Mouse (Mus musculus): ENCODE data around the gene Cfap97d1. TPM values are rescaled to one million over a fixed set of nuclear protein-coding genes. Genes with fewer than 3 reads are reported as not detected.

Gene Cfap97d1
- total and polyA plus RNA-seq, 3 experiments, result not detected

DNA sequence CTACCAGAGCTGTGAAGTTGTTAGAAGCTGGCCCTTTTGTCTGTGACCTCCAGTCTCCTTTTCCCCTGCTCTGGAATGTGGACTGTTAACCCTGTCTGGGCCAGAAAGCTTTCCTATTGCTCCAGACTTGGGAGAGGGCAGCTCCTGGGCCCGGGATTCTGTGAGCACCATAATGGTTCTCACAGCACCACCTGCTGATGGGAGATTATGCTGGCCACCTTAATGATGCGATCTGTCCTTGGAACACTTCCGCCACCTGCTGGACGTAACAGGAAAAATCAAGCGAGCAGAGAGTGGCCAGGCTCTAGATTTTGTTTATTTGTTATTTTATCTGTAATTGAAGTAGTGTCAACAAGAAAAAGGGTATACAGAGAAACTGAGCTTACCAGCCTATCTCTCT, 15.3 kb upstream of the Cfap97d1 start:
- TF ChIP-seq HCFC1 (IDR thresholded peaks at IDR 0.05; ENCODE audit: low read depth, low read length), result peak; percentile 39; the same call in 1 of the 2 replicates
- 0 out of 2 replicates have a peak, but pooled peaks have one; percentile 5 for TF ChIP-seq USF1 (IDR thresholded peaks at IDR 0.05; ENCODE audit: low read depth, low read length)
- TF ChIP-seq NELFE (IDR thresholded peaks at IDR 0.05; ENCODE audit: low read depth, low read length), result no peak
- 0 out of 2 replicates have a peak, but pooled peaks have one; percentile 50 for TF ChIP-seq TCF12 (IDR thresholded peaks at IDR 0.05; ENCODE audit: low read depth, low read length)
- TF ChIP-seq E2F4 (IDR thresholded peaks at IDR 0.05; ENCODE audit: borderline replicate concordance, low read depth, low read length), result no peak
- TF ChIP-seq BHLHE40 (IDR thresholded peaks at IDR 0.05; ENCODE audit: borderline replicate concordance, low read depth, low read length), result 0 out of 2 replicates have a peak, but pooled peaks have one; percentile 25
- TF ChIP-seq GABPA (IDR thresholded peaks at IDR 0.05; ENCODE audit: low read depth, low read length), result no peak
- TF ChIP-seq JUND (IDR thresholded peaks at IDR 0.05; ENCODE audit: low read depth, low read length), result 0 out of 2 replicates have a peak, but pooled peaks have one; percentile 32
- TF ChIP-seq ZNF384 (IDR thresholded peaks at IDR 0.05; ENCODE audit: low read depth, low read length), result peak; percentile 45
- TF ChIP-seq ZC3H11A (IDR thresholded peaks at IDR 0.05; ENCODE audit: low read depth, low read length), result peak; percentile 99
- TF ChIP-seq TBP (IDR thresholded peaks at IDR 0.05; ENCODE audit: low read depth, low read length), result peak; percentile 26; the same call in 1 of the 2 replicates
- TF ChIP-seq ELF1 (IDR thresholded peaks at IDR 0.05; ENCODE audit: low read depth, low read length), result 0 out of 2 replicates have a peak, but pooled peaks have one; percentile 15
- no peak for TF ChIP-seq MEF2A (IDR thresholded peaks at IDR 0.05; ENCODE audit: extremely low read depth, insufficient replicate concordance, low read depth, low read length, poor library complexity, severe bottlenecking)
- no peak for TF ChIP-seq ETS1 (IDR thresholded peaks at IDR 0.05; ENCODE audit: low read depth, low read length)
- 0 out of 2 replicates have a peak, but pooled peaks have one; percentile 31 for TF ChIP-seq GATA1 (IDR thresholded peaks at IDR 0.05; ENCODE audit: low read depth, low read length)
- peak; percentile 100 for TF ChIP-seq SMC3 (IDR thresholded peaks at IDR 0.05; ENCODE audit: low read depth, low read length)
- TF ChIP-seq POLR2AphosphoS5 (IDR thresholded peaks at IDR 0.05; ENCODE audit: borderline replicate concordance, low read depth, low read length), result no peak
- TF ChIP-seq RAD21 (IDR thresholded peaks at IDR 0.05; ENCODE audit: low read depth, low read length), result peak; percentile 100
- TF ChIP-seq CTCF (IDR thresholded peaks at IDR 0.05 in 2 of 3, conservative IDR thresholded peaks at IDR 0.05 in 1 of 3; ENCODE audit: control insufficient read depth in 1 of 3, insufficient read depth in 1 of 3, low read depth in 2 of 3, low read length in 3 of 3, poor library complexity in 1 of 3, severe bottlenecking in 1 of 3), result peak in 2 of 3 experiments; percentile 82 to 98
- DNase-seq (ENCODE audit: low read depth, low spot score), result peak; percentile 87
- Histone ChIP-seq H3K9ac (ENCODE audit: control insufficient read depth, low read depth, low read length, poor library complexity, severe bottlenecking) (no peak overlapping the region), H3K27ac (ENCODE audit: control insufficient read depth, low read depth, low read length) (no peak overlapping the region), H3K36me3 (ENCODE audit: control insufficient read depth in 1 of 2, insufficient read depth in 2 of 2, low read length in 2 of 2) (no peaks in the 10 kb centered on the region), H3K27me3 (ENCODE audit: control insufficient read depth in 1 of 2, insufficient read depth in 2 of 2, low read length in 2 of 2) (no peaks in the 10 kb centered on the region), H3K4me3 (ENCODE audit: control insufficient read depth in 1 of 2, insufficient read depth in 1 of 2, low read depth in 2 of 2, low read length in 2 of 2) (no peak overlapping the region), H3K9me3 (replicated peaks; ENCODE audit: insufficient read depth, low read length) (no peaks in the 10 kb centered on the region), H3K4me1 (ENCODE audit: control insufficient read depth in 1 of 2, insufficient read depth in 2 of 2, low read length in 2 of 2) (no peaks in the 10 kb centered on the region), H3K79me2 (ENCODE audit: control insufficient read depth, insufficient read depth, low read length, poor library complexity) (no peaks in the 10 kb centered on the region)

DNA sequence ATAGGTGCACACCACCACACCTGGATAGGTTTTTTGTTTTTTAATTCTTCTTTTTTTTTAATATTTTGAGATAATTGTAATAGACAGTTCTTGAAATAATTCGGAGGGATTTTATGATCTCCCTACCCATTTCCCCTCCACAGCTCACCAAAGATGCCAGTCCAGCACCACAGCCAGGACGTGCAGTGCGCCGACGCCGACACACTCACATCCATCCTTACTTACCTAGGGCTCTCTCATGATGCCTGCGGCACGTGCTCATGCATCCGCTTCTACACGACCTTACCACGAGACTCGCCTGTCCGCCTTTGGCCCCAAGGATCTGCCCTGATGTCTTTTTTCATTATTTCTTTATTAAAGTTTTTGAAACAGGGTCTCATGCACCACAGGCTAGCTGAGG, 14.2 kb upstream of the Cfap97d1 start:
- Histone ChIP-seq H3K27me3 (ENCODE audit: control insufficient read depth in 1 of 2, insufficient read depth in 2 of 2, low read length in 2 of 2) (no peaks in the 10 kb centered on the region), H3K9ac (ENCODE audit: control insufficient read depth, low read depth, low read length, poor library complexity, severe bottlenecking) (no peak overlapping the region), H3K36me3 (ENCODE audit: control insufficient read depth in 1 of 2, insufficient read depth in 2 of 2, low read length in 2 of 2) (no peaks in the 10 kb centered on the region), H3K27ac (ENCODE audit: control insufficient read depth, low read depth, low read length) (no peak overlapping the region), H3K9me3 (replicated peaks; ENCODE audit: insufficient read depth, low read length) (no peaks in the 10 kb centered on the region), H3K79me2 (ENCODE audit: control insufficient read depth, insufficient read depth, low read length, poor library complexity) (no peaks in the 10 kb centered on the region), H3K4me1 (ENCODE audit: control insufficient read depth in 1 of 2, insufficient read depth in 2 of 2, low read length in 2 of 2) (no peaks in the 10 kb centered on the region), H3K4me3 (ENCODE audit: control insufficient read depth in 1 of 2, insufficient read depth in 1 of 2, low read depth in 2 of 2, low read length in 2 of 2) (no peak overlapping the region)
- DNase-seq (ENCODE audit: low read depth, low spot score), result no peak
- TF ChIP-seq ZMIZ1 (IDR thresholded peaks at IDR 0.05; ENCODE audit: low read depth, low read length) (no peak), RCOR1 (IDR thresholded peaks at IDR 0.05; ENCODE audit: low read depth, low read length) (no peak), MXI1 (IDR thresholded peaks at IDR 0.05; ENCODE audit: low read depth, low read length) (no peak), RAD21 (IDR thresholded peaks at IDR 0.05; ENCODE audit: low read depth, low read length) (no peak), BHLHE40 (IDR thresholded peaks at IDR 0.05; ENCODE audit: borderline replicate concordance, low read depth, low read length) (no peak), HCFC1 (IDR thresholded peaks at IDR 0.05; ENCODE audit: low read depth, low read length) (no peak), ZKSCAN1 (IDR thresholded peaks at IDR 0.05; ENCODE audit: low read depth, low read length) (no peak), MYB (IDR thresholded peaks at IDR 0.05; ENCODE audit: low read depth, low read length) (no peak), CTCF (IDR thresholded peaks at IDR 0.05 in 2 of 3, conservative IDR thresholded peaks at IDR 0.05 in 1 of 3; ENCODE audit: control insufficient read depth in 1 of 3, insufficient read depth in 1 of 3, low read depth in 2 of 3, low read length in 3 of 3, poor library complexity in 1 of 3, severe bottlenecking in 1 of 3) (no peak), ZNF384 (IDR thresholded peaks at IDR 0.05; ENCODE audit: low read depth, low read length) (no peak), SIN3A (IDR thresholded peaks at IDR 0.05; ENCODE audit: low read length) (no peak), MAX (IDR thresholded peaks at IDR 0.05; ENCODE audit: low read length) (no peak), NELFE (IDR thresholded peaks at IDR 0.05; ENCODE audit: low read depth, low read length) (no peak), POLR2AphosphoS2 (IDR thresholded peaks at IDR 0.05; ENCODE audit: low read length) (no peak), ZC3H11A (IDR thresholded peaks at IDR 0.05; ENCODE audit: low read depth, low read length) (no peak)
